Mouse (Mus musculus) lung, postnatal 0 days (tissue): Measurements from ENCODE around the gene Pgap2. TPM values are rescaled to one million over a fixed set of nuclear protein-coding genes. Genes with fewer than 3 reads are reported as not detected.

ENCODE experiments used
- ATAC-seq: fragments of 200-750 bp; cut with Nextera tagmentation; 2 replicates; pipeline ENCODE4 v1.8.0; 2017; ENCODE audit warnings: moderate library complexity
- DNase-seq: peaks from one replicate; pipeline ENCODE4 v3.0.0-alpha.2; 2016; ENCODE audit warnings: low spot score
- H3K27ac ChIP-seq: fragments of 300-500 bp; sonication (generic); 2 replicates; pipeline ENCODE4 v1.5.1; 2014; ENCODE audit warnings: antibody characterized with exemption, mild to moderate bottlenecking, low read length, mixed read lengths
- H3K27me3 ChIP-seq: fragments of 300-500 bp; sonication (generic); replicated peaks from 2 replicates; pipeline ENCODE4 v1.6.1; 2014; ENCODE audit warnings: low read length, mixed read lengths; ENCODE audit not compliant: insufficient read depth
- H3K36me3 ChIP-seq: fragments of 300-500 bp; sonication (generic); 2 replicates; pipeline ENCODE4 v1.6.1; 2014; ENCODE audit warnings: low read length, mixed read lengths; ENCODE audit not compliant: insufficient read depth
- H3K4me1 ChIP-seq: fragments of 300-500 bp; sonication (generic); 2 replicates; pipeline ENCODE4 v1.6.1; 2014; ENCODE audit warnings: antibody characterized with exemption, low read depth, low read length, mixed read lengths; ENCODE audit not compliant: insufficient read depth
- H3K4me2 ChIP-seq: fragments of 300-500 bp; sonication (generic); replicated peaks from 2 replicates; pipeline ENCODE4 v1.6.1; 2014; ENCODE audit warnings: low read depth, mild to moderate bottlenecking, low read length, moderate library complexity, mixed read lengths
- H3K4me3 ChIP-seq: fragments of 300-500 bp; sonication (generic); 2 replicates; pipeline ENCODE4 v1.5.1; 2014; ENCODE audit warnings: low read depth, low read length
- H3K9ac ChIP-seq: fragments of 300-500 bp; sonication (generic); replicated peaks from 2 replicates; pipeline ENCODE4 v1.6.1; 2014; ENCODE audit warnings: low read depth, mild to moderate bottlenecking
- H3K9me3 ChIP-seq: fragments of 300-500 bp; sonication (generic); 2 replicates; pipeline ENCODE4 v1.6.1; 2016; ENCODE audit warnings: low read length, mixed read lengths
- CTCF ChIP-seq: IDR thresholded peaks from 2 replicates; pipeline ENCODE4 v1.5.1; 2016; ENCODE audit warnings: antibody characterized with exemption, mild to moderate bottlenecking
- EP300 ChIP-seq: IDR thresholded peaks from 2 replicates; pipeline ENCODE4 v1.6.1; 2016; ENCODE audit warnings: antibody characterized with exemption, mild to moderate bottlenecking, control low read depth
- WGBS: fragments of 180-500 bp; shearing (Covaris S2); extraction: QIAGEN DNeasy Blood & Tissue Kit; methylation state at CpG from one replicate; pipeline ENCODE4 v1.1.7; 2014; 5-methylcytosine and 5-hydroxymethylcytosine counted together
- polyA plus RNA-seq: library from polyadenylated mRNA; unstranded; fragments of >200 nt; fragmentation: Nextera tagmentation; extraction: Ambion mirVana; gene quantifications from 2 replicates; pipeline ENCODE4 v1.2.1, GENCODE M21; 2015

Pgap2 gene
- polyA plus RNA-seq, 1 experiment from 2014 or later: 109 TPM

DNA sequence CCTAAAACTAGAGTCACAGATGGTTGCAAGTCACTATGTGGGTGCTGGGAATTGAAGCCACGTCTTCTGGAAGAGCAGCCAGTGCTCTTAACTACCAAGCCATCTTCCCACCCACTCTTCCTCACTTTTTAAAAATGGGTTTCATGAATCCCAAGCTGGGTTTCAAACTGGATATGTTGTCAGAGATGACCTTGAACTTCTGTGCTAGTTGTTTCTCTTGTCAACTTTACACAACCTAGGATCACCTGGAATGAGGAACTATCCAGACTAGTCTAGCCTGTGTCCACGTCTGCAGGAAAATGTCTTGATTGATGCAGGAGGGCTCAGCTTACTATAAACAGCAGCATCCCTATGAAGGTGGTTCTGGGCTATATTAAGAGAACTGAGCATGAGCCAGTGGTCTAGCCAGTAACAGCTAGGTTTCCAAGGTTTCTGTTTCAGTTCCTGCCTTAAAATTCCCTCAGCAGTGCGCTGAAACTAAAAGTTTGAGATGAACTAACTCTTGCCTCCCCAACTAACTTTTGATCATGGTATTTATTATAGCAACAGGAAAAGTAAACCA, 5.6 kb upstream of the Pgap2 start:
- 76% methylated on average over 3 of the region's 3 CpGs for WGBS
- no peak overlapping the region for H3K9ac ChIP-seq
- peaks cover 8% of the 10 kb centered on the region; the same call in 1 of the 2 replicates for H3K4me1 ChIP-seq

DNA sequence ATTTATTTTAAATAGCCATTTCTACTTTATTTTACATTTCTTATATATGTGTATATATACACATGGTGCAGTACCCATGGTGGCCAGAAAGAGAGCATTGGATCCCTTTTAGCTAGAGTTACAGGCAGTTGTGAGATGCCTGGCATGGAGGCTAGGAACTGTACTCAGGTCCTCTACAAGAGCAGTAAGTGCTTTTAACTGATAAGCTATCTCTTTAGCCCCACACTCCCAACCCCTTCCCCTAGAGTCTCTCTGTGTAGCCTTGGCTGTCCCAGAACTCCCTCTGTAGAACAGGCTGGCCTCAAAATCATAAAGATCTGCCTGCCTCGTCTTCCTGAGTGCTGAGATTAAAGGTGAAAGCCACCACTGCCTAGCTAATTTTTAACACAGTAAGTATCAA, 4.4 kb upstream of the Pgap2 start:
- TF ChIP-seq EP300: no peak
- peak; percentile 29 for TF ChIP-seq CTCF
- DNase-seq (no peak), ATAC-seq (no peak)
- Histone ChIP-seq H3K9ac (no peak overlapping the region), H3K4me1 (peaks cover 8% of the 10 kb centered on the region; the same call in 1 of the 2 replicates), H3K27me3 (no peaks in the 10 kb centered on the region), H3K27ac (no peak overlapping the region), H3K9me3 (no peaks in the 10 kb centered on the region), H3K4me3 (no peak overlapping the region), H3K36me3 (no peaks in the 10 kb centered on the region), H3K4me2 (no peak overlapping the region)
- WGBS: 63% methylated on average over 1 of the region's 1 CpGs

More for the DNA sequence above, 5.6 kb upstream of the Pgap2 start:
- Histone ChIP-seq H3K36me3 (no peaks in the 10 kb centered on the region), H3K4me3 (no peak overlapping the region), H3K27me3 (no peaks in the 10 kb centered on the region), H3K9me3 (no peaks in the 10 kb centered on the region), H3K4me2 (no peak overlapping the region), H3K27ac (no peak overlapping the region)
- TF ChIP-seq CTCF (no peak), EP300 (no peak)
- ATAC-seq (no peak), DNase-seq (no peak)

DNA sequence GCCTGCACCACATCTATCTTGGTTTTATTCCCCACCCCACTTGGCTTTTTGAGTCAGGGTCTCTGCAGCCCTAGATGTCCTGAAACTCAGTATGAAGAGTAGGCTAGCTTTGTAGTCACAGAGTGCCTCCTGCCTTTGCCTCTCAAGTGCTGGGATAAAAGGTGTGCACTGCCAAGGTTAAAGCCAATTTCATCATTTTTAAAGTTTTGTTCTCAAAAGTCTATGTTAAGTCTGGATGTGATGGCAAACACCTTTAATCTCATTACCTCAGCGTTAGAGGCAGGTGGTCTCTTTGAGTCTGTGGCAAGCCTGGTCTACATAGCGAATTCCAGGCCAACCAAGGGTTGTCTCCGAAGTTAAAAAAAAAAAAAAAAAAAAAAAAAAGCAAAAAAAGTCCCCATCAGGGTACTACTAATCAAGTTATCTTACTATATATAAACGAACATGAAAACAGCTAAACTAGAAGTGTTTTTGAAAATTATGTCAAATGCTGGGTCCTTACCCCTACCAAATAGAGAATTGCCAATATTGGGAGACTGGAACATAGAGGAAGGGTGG, 1.1 kb upstream of the Pgap2 start:
- peaks cover 8% of the 10 kb centered on the region; the same call in 1 of the 2 replicates for H3K4me1 ChIP-seq
- peak overlapping the region; percentile 89 for H3K4me3 ChIP-seq
- peak overlapping the region; percentile 96 for H3K27ac ChIP-seq
- peak overlapping the region; percentile 81 for H3K4me2 ChIP-seq
- no peaks in the 10 kb centered on the region for H3K36me3 ChIP-seq
- no peaks in the 10 kb centered on the region for H3K9me3 ChIP-seq
- peak overlapping the region; percentile 82 for H3K9ac ChIP-seq
- TF ChIP-seq EP300: no peak
- TF ChIP-seq CTCF: no peak
- no peak for DNase-seq
- WGBS: 40% methylated on average over 4 of the region's 4 CpGs
- no peak for ATAC-seq
- H3K27me3 ChIP-seq: no peaks in the 10 kb centered on the region

DNA sequence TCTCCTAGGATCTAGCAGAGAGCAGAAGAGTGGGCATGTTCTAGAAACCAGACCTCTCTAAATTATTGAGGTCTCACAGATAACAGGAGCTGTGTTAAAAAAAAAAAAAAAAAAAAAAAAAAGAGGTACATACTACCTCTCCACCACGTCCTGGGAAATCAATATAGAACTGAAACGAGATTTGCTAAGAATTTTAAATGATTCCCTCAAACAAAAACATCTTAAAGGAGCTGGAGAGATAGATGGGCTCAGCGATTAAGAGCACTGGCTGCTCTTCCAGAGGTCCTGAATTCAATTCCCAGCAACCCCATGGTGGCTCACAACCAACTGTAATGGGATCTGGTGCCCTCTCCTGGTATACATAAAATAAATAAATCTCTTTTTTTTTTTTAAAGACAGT, 1.1 kb downstream of the Pgap2 start:
- ATAC-seq (no peak), DNase-seq (no peak)
- Histone ChIP-seq H3K4me2 (peak overlapping the region; percentile 75), H3K27me3 (no peaks in the 10 kb centered on the region), H3K27ac (peak overlapping the region; percentile 92), H3K9me3 (no peaks in the 10 kb centered on the region), H3K4me3 (peak overlapping the region; percentile 89; the same call in 1 of the 2 replicates), H3K36me3 (no peaks in the 10 kb centered on the region), H3K4me1 (peaks cover 8% of the 10 kb centered on the region; the same call in 1 of the 2 replicates), H3K9ac (peak overlapping the region; percentile 48; the same call in 1 of the 2 replicates)
- 54% methylated on average over 3 of the region's 3 CpGs for WGBS
- TF ChIP-seq EP300: no peak
- TF ChIP-seq CTCF: 0 out of 2 replicates have a peak, but pooled peaks have one; percentile 4

DNA sequence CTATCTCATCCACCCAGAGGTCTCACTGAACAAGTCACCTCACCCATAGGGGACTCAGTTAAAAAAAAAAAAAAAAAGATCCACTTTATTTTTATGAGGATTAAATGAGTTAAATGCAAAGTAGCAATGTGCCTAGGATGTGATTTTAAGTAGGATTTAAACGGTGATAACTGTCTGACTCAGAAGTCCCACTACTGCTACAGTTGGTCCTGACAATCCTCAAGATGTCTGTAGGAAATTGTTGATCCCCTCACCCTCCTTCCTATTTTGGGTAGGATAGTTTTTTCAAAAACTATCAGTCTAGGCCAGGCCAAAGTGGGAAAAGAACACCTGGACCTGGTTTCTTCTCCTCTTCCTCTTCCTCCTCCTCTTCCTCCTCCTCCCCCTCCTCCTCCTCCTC, 11.9 kb downstream of the Pgap2 start:
- TF ChIP-seq CTCF: no peak
- TF ChIP-seq EP300: no peak
- Histone ChIP-seq H3K36me3 (no peaks in the 10 kb centered on the region), H3K27me3 (no peaks in the 10 kb centered on the region), H3K27ac (no peak overlapping the region), H3K4me3 (no peak overlapping the region), H3K9me3 (no peaks in the 10 kb centered on the region), H3K9ac (no peak overlapping the region), H3K4me2 (peak overlapping the region; percentile 79), H3K4me1 (peaks cover 7% of the 10 kb centered on the region; the same call in 1 of the 2 replicates)
- 27% methylated on average over 1 of the region's 1 CpGs for WGBS
- DNase-seq: no peak
- no peak for ATAC-seq

DNA sequence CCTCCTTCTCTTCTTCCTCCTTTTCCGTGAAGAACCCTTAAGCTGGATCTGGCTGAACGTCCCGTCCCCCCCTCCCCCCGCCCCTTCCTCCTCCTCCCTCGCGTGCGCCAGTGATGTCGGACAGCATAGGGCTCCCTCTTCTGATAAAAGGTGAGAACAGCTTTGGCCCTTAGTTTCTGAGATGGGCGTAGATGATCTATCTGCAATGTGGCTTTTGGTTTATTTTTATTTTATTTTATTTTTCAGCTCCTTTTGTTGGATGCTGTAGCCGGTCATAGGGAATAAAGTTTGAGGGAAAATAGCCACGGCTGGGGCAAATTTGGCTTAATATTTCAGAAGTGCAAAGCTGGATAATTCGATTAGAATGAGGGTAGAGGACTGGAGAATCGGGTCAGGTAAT, 12.3 kb downstream of the Pgap2 start:
- H3K4me1 ChIP-seq: peaks cover 7% of the 10 kb centered on the region; the same call in 1 of the 2 replicates
- DNase-seq: peak; percentile 79
- ATAC-seq: peak; percentile 71
- 0 out of 2 replicates have a peak overlapping the region, but pooled peaks have one; percentile 43 for H3K9ac ChIP-seq
- no peaks in the 10 kb centered on the region for H3K36me3 ChIP-seq
- peak overlapping the region; percentile 79 for H3K4me2 ChIP-seq
- H3K27me3 ChIP-seq: no peaks in the 10 kb centered on the region
- H3K27ac ChIP-seq: no peak overlapping the region
- H3K4me3 ChIP-seq: peak overlapping the region; percentile 57
- TF ChIP-seq EP300 (no peak), CTCF (peak; percentile 71)
- WGBS: 0% methylated on average over 6 of the region's 13 CpGs
- no peaks in the 10 kb centered on the region for H3K9me3 ChIP-seq
